16 mouse cellular contexts compared by ENCODE assay signal in genomic region chr2:77975606-77976005, GRCm38 (mm10). TPM values are rescaled to one million over a fixed set of nuclear protein-coding genes. Genes with fewer than 3 reads are reported as not detected.
DNase-seq lines count a peak whose midpoint lies in the region; ATAC-seq and TF ChIP-seq lines count a peak whose summit lies in the region.
"Had no signal": no experiment of that assay in that cellular context is flagged by ENCODE, and none has a peak within 500 bp of the region (broad histone marks: within the 10 kb centered on the region; RNA-seq: fewer than 3 reads in every experiment).

No protein-coding gene starts in this region.

- WGBS in embryonic facial prominence, embryonic 11.5 days = 45% methylated on average over 4 of the region's 4 CpGs
- WGBS in embryonic facial prominence, embryonic 10.5 days = 49% methylated on average over 4 of the region's 4 CpGs
- 55% methylated on average over 4 of the region's 4 CpGs for WGBS in neural tube, embryonic 11.5 days
- 77% methylated on average over 4 of the region's 4 CpGs for WGBS in neural tube, embryonic 15.5 days
- 71% methylated on average over 4 of the region's 4 CpGs for WGBS in intestine, postnatal 0 days

- H3K4me3 ChIP-seq in embryonic facial prominence, embryonic 11.5 days (ENCODE audit: low read depth, low read length) = no peak overlapping the region
- no peak overlapping the region for H3K4me3 ChIP-seq in embryonic facial prominence, embryonic 10.5 days
- H3K4me3 ChIP-seq in neural tube, embryonic 11.5 days (ENCODE audit: low read depth, low read length) = no peak overlapping the region
- H3K4me3 ChIP-seq in neural tube, embryonic 15.5 days (replicated peaks) = no peak overlapping the region
- no peak overlapping the region for H3K4me3 ChIP-seq in intestine, postnatal 0 days (ENCODE audit: low read depth, low read length)
- H3K4me3 ChIP-seq: heart, embryonic 15.5 days; midbrain, embryonic 10.5 days; neural tube, embryonic 12.5 days had no signal

- TF ChIP-seq CTCF in intestine, postnatal 0 days (IDR thresholded peaks at IDR 0.05; ENCODE audit: low read depth) = no peak

- H3K4me1 ChIP-seq in embryonic facial prominence, embryonic 11.5 days (ENCODE audit: control insufficient read depth, insufficient read depth, low read length) = no peaks in the 10 kb centered on the region
- H3K4me1 ChIP-seq in embryonic facial prominence, embryonic 10.5 days = 0 out of 2 replicates have a peak, but pooled peaks cover 2% of the 10 kb centered on the region
- H3K4me1 ChIP-seq in neural tube, embryonic 11.5 days (ENCODE audit: control insufficient read depth, insufficient read depth, low read length) = no peaks in the 10 kb centered on the region
- H3K4me1 ChIP-seq in neural tube, embryonic 15.5 days = no peaks in the 10 kb centered on the region
- H3K4me1 ChIP-seq in intestine, postnatal 0 days (replicated peaks; ENCODE audit: control insufficient read depth, insufficient read depth, low read length) = no peaks in the 10 kb centered on the region
- H3K4me1 ChIP-seq: heart, embryonic 15.5 days; midbrain, embryonic 10.5 days; neural tube, embryonic 12.5 days had no signal

- no peak overlapping the region for H3K27ac ChIP-seq in embryonic facial prominence, embryonic 11.5 days (replicated peaks; ENCODE audit: low read depth, low read length)
- H3K27ac ChIP-seq in embryonic facial prominence, embryonic 10.5 days (replicated peaks) = no peak overlapping the region
- H3K27ac ChIP-seq in neural tube, embryonic 11.5 days (ENCODE audit: low read depth, low read length) = no peak overlapping the region
- no peak overlapping the region for H3K27ac ChIP-seq in neural tube, embryonic 15.5 days (replicated peaks)
- no peak overlapping the region for H3K27ac ChIP-seq in intestine, postnatal 0 days (ENCODE audit: low read depth, low read length)
- H3K27ac ChIP-seq: heart, embryonic 15.5 days; midbrain, embryonic 10.5 days; neural tube, embryonic 12.5 days had no signal

- peak; percentile 41 for DNase-seq in embryonic facial prominence, embryonic 11.5 days (ENCODE audit: low spot score)
- no peak for DNase-seq in embryonic facial prominence, embryonic 10.5 days (ENCODE audit: low spot score)
- peak; percentile 12 for DNase-seq in neural tube, embryonic 11.5 days (ENCODE audit: low spot score)
- DNase-seq in fibroblast of lung, adult 2 months (ENCODE audit: low read depth) = peak; percentile 44
- peak; percentile 88 for DNase-seq in mesoderm, embryonic 11.5 days (ENCODE audit: low read depth, low spot score)
- no peak for DNase-seq in cerebellum, postnatal 25 days
- DNase-seq: B cell, adult 2 months; cerebellum, adult 9-11 months; gastrocnemius, postnatal 25 days; kidney, postnatal 36 days had no signal

- H3K9ac ChIP-seq in embryonic facial prominence, embryonic 11.5 days (replicated peaks; ENCODE audit: low read length) = no peak overlapping the region
- no peak overlapping the region for H3K9ac ChIP-seq in neural tube, embryonic 11.5 days (ENCODE audit: low read length)
- H3K9ac ChIP-seq in neural tube, embryonic 15.5 days (replicated peaks) = no peak overlapping the region
- no peak overlapping the region for H3K9ac ChIP-seq in intestine, postnatal 0 days (ENCODE audit: low read depth, low read length)
- H3K9ac ChIP-seq: heart, embryonic 15.5 days; neural tube, embryonic 12.5 days had no signal

- no peaks in the 10 kb centered on the region for H3K9me3 ChIP-seq in embryonic facial prominence, embryonic 11.5 days (replicated peaks; ENCODE audit: control insufficient read depth, low read length)
- H3K9me3 ChIP-seq in embryonic facial prominence, embryonic 10.5 days = no peaks in the 10 kb centered on the region
- no peaks in the 10 kb centered on the region for H3K9me3 ChIP-seq in neural tube, embryonic 11.5 days (ENCODE audit: control insufficient read depth, low read length)
- H3K9me3 ChIP-seq in neural tube, embryonic 15.5 days (replicated peaks) = no peaks in the 10 kb centered on the region
- H3K9me3 ChIP-seq in intestine, postnatal 0 days (ENCODE audit: control insufficient read depth) = no peaks in the 10 kb centered on the region
- H3K9me3 ChIP-seq: neural tube, embryonic 12.5 days had no signal

- no peak for ATAC-seq in embryonic facial prominence, embryonic 11.5 days (replicated peaks; ENCODE audit: insufficient number of reproducible peaks, low FRiP score, low TSS enrichment, low read depth)
- ATAC-seq in neural tube, embryonic 11.5 days (ENCODE audit: insufficient read depth, low FRiP score, low TSS enrichment) = no peak
- ATAC-seq in neural tube, embryonic 15.5 days (ENCODE audit: low FRiP score) = no peak
- no peak for ATAC-seq in intestine, postnatal 0 days
- ATAC-seq: inflammation-experienced regulatory T-cells, adult 6 months had no signal

- no peak overlapping the region for H3K4me2 ChIP-seq in embryonic facial prominence, embryonic 11.5 days (ENCODE audit: low read depth, low read length)
- H3K4me2 ChIP-seq in neural tube, embryonic 11.5 days (ENCODE audit: low read depth) = no peak overlapping the region
- H3K4me2 ChIP-seq in neural tube, embryonic 15.5 days = no peak overlapping the region
- H3K4me2 ChIP-seq in intestine, postnatal 0 days (replicated peaks; ENCODE audit: low read depth) = no peak overlapping the region
- H3K4me2 ChIP-seq: heart, embryonic 15.5 days; neural tube, embryonic 12.5 days had no signal

- no peaks in the 10 kb centered on the region for H3K36me3 ChIP-seq in embryonic facial prominence, embryonic 11.5 days (replicated peaks; ENCODE audit: control insufficient read depth, insufficient read depth, low read depth, low read length)
- H3K36me3 ChIP-seq in embryonic facial prominence, embryonic 10.5 days (replicated peaks) = no peaks in the 10 kb centered on the region
- no peaks in the 10 kb centered on the region for H3K36me3 ChIP-seq in neural tube, embryonic 11.5 days (ENCODE audit: control insufficient read depth, insufficient read depth, low read length)
- no peaks in the 10 kb centered on the region for H3K36me3 ChIP-seq in neural tube, embryonic 15.5 days
- no peaks in the 10 kb centered on the region for H3K36me3 ChIP-seq in intestine, postnatal 0 days (ENCODE audit: control insufficient read depth, insufficient read depth)
- H3K36me3 ChIP-seq: heart, embryonic 15.5 days; midbrain, embryonic 10.5 days; neural tube, embryonic 12.5 days had no signal

- H3K27me3 ChIP-seq in embryonic facial prominence, embryonic 11.5 days (ENCODE audit: control insufficient read depth, insufficient read depth, low read length) = no peaks in the 10 kb centered on the region
- no peaks in the 10 kb centered on the region for H3K27me3 ChIP-seq in embryonic facial prominence, embryonic 10.5 days (replicated peaks; ENCODE audit: low read depth, poor library complexity, severe bottlenecking)
- H3K27me3 ChIP-seq in neural tube, embryonic 11.5 days (ENCODE audit: control insufficient read depth, insufficient read depth, low read length) = no peaks in the 10 kb centered on the region
- H3K27me3 ChIP-seq in neural tube, embryonic 15.5 days (replicated peaks) = no peaks in the 10 kb centered on the region
- no peaks in the 10 kb centered on the region for H3K27me3 ChIP-seq in intestine, postnatal 0 days (replicated peaks; ENCODE audit: control insufficient read depth, insufficient read depth, low read length)
- H3K27me3 ChIP-seq: heart, embryonic 15.5 days; neural tube, embryonic 12.5 days had no signal

RNA-seq across cellular contexts. Expression of gene Cwc22, which starts 29.4 kb away (rescaled TPM):
- 36.8 and 41.5 TPM in 2 replicates for polyA plus RNA-seq in embryonic facial prominence, embryonic 11.5 days (2014; fragmentation: Nextera tagmentation; extraction: Ambion mirVana)
- polyA plus RNA-seq in embryonic facial prominence, embryonic 10.5 days (2016; fragmentation: Nextera tagmentation; extraction: Ambion mirVana) = 35.2 and 41.7 TPM in 2 replicates
- 36.8 TPM in 2 replicates for polyA plus RNA-seq in neural tube, embryonic 11.5 days (2014; fragmentation: Nextera tagmentation; extraction: Ambion mirVana)
- polyA plus RNA-seq in neural tube, embryonic 15.5 days (2015; fragmentation: Nextera tagmentation; extraction: Ambion mirVana) = 17.8 and 20.7 TPM in 2 replicates
- 8.8 and 10.9 TPM in 2 replicates for polyA plus RNA-seq in intestine, postnatal 0 days (2015; fragmentation: Nextera tagmentation; extraction: Ambion mirVana)

Comparison
In these comparisons a context has a peak if more than half of its experiments do, and no peak if none do; other contexts are left out.
1. DNase-seq: peak in embryonic facial prominence, embryonic 11.5 days (single experiment), neural tube, embryonic 11.5 days (single experiment), fibroblast of lung, adult 2 months (single experiment) and mesoderm, embryonic 11.5 days (single experiment); none in embryonic facial prominence, embryonic 10.5 days (single experiment) and cerebellum, postnatal 25 days (0 of 2).